Mouse (Mus musculus): ENCODE results near the gene Trp53i11. TPM values are rescaled to one million over a fixed set of nuclear protein-coding genes. Genes with fewer than 3 reads are reported as not detected.

Trp53i11 gene
- total RNA-seq, 2 experiments from 2014 or later: 1.00 to 2.4 TPM

- ATAC-seq (replicated peaks; ENCODE audit: poor library complexity): no peak
Measured at GRCm38 (mm10) chr2:93193806-93194205, 6.5 kb downstream of the Trp53i11 start.

- peak; percentile 86 for ATAC-seq (replicated peaks; ENCODE audit: poor library complexity)
Measured at GRCm38 (mm10) chr2:93198846-93199245, 11.5 kb downstream of the Trp53i11 start.

- peak; percentile 77 for ATAC-seq (replicated peaks; ENCODE audit: poor library complexity)
Measured at GRCm38 (mm10) chr2:93199531-93199974, 12.2 kb downstream of the Trp53i11 start.

GRCm38 (mm10) chr2:93200681-93201340 lies 13.5 kb downstream of the Trp53i11 start:
- no peak for ATAC-seq (replicated peaks; ENCODE audit: poor library complexity)

- no peak for ATAC-seq (replicated peaks; ENCODE audit: poor library complexity)
Measured at GRCm38 (mm10) chr2:93201997-93202396, 14.6 kb downstream of the Trp53i11 start.

GRCm38 (mm10) chr2:93202782-93203181 lies 15.4 kb downstream of the Trp53i11 start:
- ATAC-seq (replicated peaks; ENCODE audit: poor library complexity): no peak

- ATAC-seq (replicated peaks; ENCODE audit: poor library complexity): peak; percentile 19; the same call in 1 of the 2 replicates
Measured at GRCm38 (mm10) chr2:93203682-93204081, 16.3 kb downstream of the Trp53i11 start.

- ATAC-seq (replicated peaks; ENCODE audit: poor library complexity): 0 out of 2 replicates have a peak, but pooled peaks have one; percentile 32
Measured at GRCm38 (mm10) chr2:93204571-93204970, 17.2 kb downstream of the Trp53i11 start.

- ATAC-seq (replicated peaks; ENCODE audit: poor library complexity): no peak
Measured at GRCm38 (mm10) chr2:93206126-93206525, 18.8 kb downstream of the Trp53i11 start.

GRCm38 (mm10) chr2:93212386-93212785 lies 25.0 kb downstream of the Trp53i11 start:
- ATAC-seq (replicated peaks; ENCODE audit: poor library complexity): no peak

- ATAC-seq (replicated peaks; ENCODE audit: poor library complexity): no peak
Measured at GRCm38 (mm10) chr2:93212865-93213264, 25.5 kb downstream of the Trp53i11 start.

GRCm38 (mm10) chr2:93214192-93214591 lies 26.8 kb downstream of the Trp53i11 start:
- no peak for ATAC-seq (replicated peaks; ENCODE audit: poor library complexity)

- no peak for ATAC-seq (replicated peaks; ENCODE audit: poor library complexity)
Measured at GRCm38 (mm10) chr2:93215790-93216189, 28.4 kb downstream of the Trp53i11 start.

- ATAC-seq (replicated peaks; ENCODE audit: poor library complexity): peak; percentile 84
Measured at GRCm38 (mm10) chr2:93217015-93217414, 29.7 kb downstream of the Trp53i11 start.

GRCm38 (mm10) chr2:93218353-93218990 lies 31.1 kb downstream of the Trp53i11 start:
- ATAC-seq (replicated peaks; ENCODE audit: poor library complexity): no peak

- ATAC-seq (replicated peaks; ENCODE audit: poor library complexity): no peak
Measured at GRCm38 (mm10) chr2:93219576-93219975, 32.2 kb downstream of the Trp53i11 start.

- no peak for ATAC-seq (replicated peaks; ENCODE audit: poor library complexity)
Measured at GRCm38 (mm10) chr2:93220447-93220846, 33.1 kb downstream of the Trp53i11 start.

- ATAC-seq (replicated peaks; ENCODE audit: poor library complexity): no peak
Measured at GRCm38 (mm10) chr2:93223463-93223862, 36.1 kb downstream of the Trp53i11 start.

GRCm38 (mm10) chr2:93226606-93227595 lies 39.6 kb downstream of the Trp53i11 start:
- peak; percentile 72 for ATAC-seq (replicated peaks; ENCODE audit: poor library complexity)

GRCm38 (mm10) chr2:93227713-93228479 lies 40.5 kb downstream of the Trp53i11 start:
- ATAC-seq (replicated peaks; ENCODE audit: poor library complexity): no peak

Measured in megakaryocyte progenitor cell, adult 5-6 weeks (primary cell).